Mouse (Mus musculus) thymus, adult 2 months (tissue): ENCODE measurements around the gene Trim31.

ENCODE experiments used
- CTCF ChIP-seq: fragments of 200-500 bp; IDR thresholded peaks from 2 replicates; pipeline ENCODE4 v1.5.1; 2012; ENCODE audit warnings: mild to moderate bottlenecking, control low read depth, low read length, moderate library complexity, borderline replicate concordance; ENCODE audit not compliant: control insufficient read depth, poor library complexity, insufficient read depth; ENCODE audit errors: extremely low read depth
- POLR2A ChIP-seq: fragments of 200-500 bp; IDR thresholded peaks from 2 replicates; pipeline ENCODE4 v1.6.1; 2012; ENCODE audit warnings: mild to moderate bottlenecking, low read length, control low read depth, moderate library complexity; ENCODE audit not compliant: control insufficient read depth, poor library complexity, insufficient read depth; ENCODE audit errors: extremely low read depth

- TF ChIP-seq CTCF (no peak), POLR2A (no peak)
These were observed 4.5 kb upstream of the Trim31 start for GRCm38 (mm10) chr17:36893387-36893786.
